Mouse (Mus musculus) adrenal gland (tissue): ENCODE data around the gene Dll4.

ENCODE experiments used
- intact Hi-C: fragments of 180-260 bp; cut with DNase I; formaldehyde crosslinking; loops from one replicate; pipeline ENCODE4 v1.15.1; 2025
- long read RNA-seq, 2 experiments: library from polyadenylated mRNA; unstranded; transcript quantifications; one replicate each; pipeline ENCODE4 v2.0.0; 2020; ENCODE audit warnings: borderline replicate concordance in 1 of 2; ENCODE audit not compliant: insufficient replicate concordance in 1 of 2

Gene Dll4
- long read RNA-seq, experiment 1, partial matches to known transcripts, result 0 of 2 reads
- long read RNA-seq, experiment 1, other reads (novel, unspliced or antisense), result 0 of 2 reads
- long read RNA-seq, experiment 2, partial matches to known transcripts, result 0 of 1 reads
- long read RNA-seq, experiment 2, other reads (novel, unspliced or antisense), result 0 of 1 reads

GRCm38 (mm10) chr2:119325568-119326143 is at the start of gene Dll4:
Gene Dll4 (plus strand): TSS chr2:119325784.
- intact Hi-C loops, result no loop called here

DNA sequence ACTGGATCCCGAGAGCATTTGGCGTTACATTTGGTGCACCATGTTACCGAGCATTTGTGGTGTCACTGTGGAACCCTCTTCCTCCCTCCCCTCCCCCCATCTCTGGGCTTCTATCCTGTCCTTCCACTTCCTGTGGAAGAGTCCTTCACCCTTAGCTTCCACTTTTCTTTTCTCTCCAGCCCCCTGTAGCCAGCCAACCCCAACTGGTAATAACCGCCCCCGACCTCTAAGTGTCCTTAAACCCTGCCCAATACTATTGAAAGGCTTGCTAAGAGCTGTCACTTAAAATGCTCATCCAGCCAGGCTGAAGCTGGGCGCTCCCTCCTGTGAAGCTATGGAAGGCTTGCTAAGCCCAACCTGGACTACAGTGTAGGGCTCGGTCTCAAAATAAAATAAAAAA is 48.7 kb upstream of the Dll4 start:
- intact Hi-C loops, result no loop called here

GRCm38 (mm10) chr2:119277810-119278209 is 47.8 kb upstream of the Dll4 start:
- intact Hi-C loops, result no loop called here

DNA sequence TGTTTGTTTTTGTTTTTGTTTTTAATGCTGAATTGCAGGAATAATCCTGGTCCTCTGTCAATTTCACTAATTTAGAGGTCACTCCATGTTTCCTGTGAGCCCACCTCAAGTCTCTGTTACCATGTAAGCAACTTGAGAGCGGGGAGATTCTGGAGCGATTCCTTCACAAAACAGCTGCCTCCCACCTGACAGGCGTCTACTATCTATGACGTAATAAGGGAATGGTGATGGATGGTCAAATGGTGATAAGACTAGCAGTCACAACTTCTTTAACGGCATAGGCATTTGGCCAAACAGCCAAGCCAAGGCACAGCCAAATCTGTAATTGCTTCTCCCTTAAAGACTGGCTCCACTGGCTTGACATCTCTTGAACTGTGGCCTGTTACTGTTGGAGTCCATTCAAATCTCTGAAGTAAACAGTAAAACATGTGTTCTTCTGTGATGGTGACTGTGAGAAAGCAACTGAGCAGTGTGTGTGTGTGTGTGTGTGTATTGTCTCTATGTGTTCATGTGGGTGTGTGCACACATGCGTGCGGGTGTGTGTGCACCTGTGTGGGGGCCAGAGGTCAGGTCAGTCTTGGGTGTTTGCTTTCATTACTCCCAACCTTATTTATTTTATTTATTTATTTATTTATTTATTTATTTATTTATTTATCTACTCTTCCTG is 43.6 kb upstream of the Dll4 start:
- intact Hi-C loops, result no loop called here

DNA sequence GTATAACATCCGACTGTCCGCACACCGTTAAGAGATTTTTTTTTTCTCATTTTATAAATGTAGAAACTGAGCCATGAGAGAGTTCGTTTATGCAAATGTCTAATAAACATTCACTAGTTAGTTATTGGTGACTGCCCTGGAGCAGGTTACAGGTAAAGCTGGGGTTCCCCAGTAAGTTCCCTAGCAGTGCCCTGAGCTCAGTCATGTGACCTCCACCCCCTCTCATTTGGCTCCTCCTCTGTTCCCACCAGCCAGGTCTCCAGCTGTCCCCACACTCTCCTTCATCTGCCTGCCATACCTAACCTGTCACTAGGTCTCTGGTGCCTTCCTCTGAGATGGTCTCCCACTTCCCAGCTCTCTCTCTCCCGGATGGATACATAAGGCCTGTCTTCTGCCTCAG is 38.2 kb upstream of the Dll4 start:
- intact Hi-C loops, result no loop called here

DNA sequence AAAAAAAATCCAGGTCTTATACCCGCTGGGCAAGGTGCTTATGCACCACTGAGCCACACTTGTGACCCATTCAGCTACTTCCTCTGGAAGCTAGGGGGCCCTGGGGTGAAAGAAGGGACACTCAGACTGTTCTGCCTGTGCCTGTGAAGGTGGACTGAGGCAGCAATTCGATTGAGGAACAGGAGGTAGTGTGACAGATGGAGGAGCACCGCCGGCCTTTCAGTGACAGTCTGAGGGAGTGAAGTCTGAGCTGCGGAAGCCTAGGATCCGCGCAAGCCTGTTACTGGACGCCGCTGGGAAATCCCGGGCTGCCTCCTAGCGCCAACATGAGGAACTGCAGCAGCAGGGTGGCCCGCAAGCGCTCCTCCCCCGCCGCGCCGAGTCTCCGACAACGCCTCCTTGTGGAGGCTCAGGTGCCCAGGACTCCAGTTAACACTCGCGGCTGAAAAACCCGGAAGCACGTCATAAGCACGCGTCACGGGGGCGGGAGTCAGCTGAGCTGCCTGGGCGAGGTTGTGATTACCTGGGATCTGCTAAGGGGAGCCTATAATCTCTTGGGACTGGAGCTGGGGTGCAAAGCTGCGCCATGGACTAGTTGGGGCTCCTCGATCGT is 37.2 kb upstream of the Dll4 start, which contains the start of gene Vps18:
Vps18 (plus strand) TSS at position 471 of the 613 bp plus-strand sequence.
- intact Hi-C loops, result loop anchor here (1.0 kb wide), 1 partner anchor 37 kb away; no protein-coding TSS in a partner anchor

DNA sequence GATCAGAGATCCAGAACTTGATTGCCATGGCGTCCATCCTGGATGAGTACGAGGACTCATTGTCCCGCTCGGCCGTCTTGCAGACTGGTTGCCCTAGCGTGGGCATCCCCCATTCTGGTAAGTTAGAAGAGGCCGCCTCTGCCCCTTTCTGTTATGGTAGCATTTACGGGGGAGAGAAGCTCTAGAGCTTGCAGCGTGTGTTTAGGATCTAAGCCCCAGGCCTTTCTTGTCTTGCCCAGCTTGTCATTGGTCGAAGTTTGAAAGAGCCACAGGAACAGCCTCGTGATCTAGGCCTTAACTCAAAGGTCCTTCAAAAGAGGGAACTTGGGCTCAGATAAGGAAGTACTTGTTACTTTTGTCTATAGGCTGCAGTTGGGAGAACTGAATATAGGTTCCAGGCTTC is 36.6 kb upstream of the Dll4 start:
- intact Hi-C loops, result no loop called here

DNA sequence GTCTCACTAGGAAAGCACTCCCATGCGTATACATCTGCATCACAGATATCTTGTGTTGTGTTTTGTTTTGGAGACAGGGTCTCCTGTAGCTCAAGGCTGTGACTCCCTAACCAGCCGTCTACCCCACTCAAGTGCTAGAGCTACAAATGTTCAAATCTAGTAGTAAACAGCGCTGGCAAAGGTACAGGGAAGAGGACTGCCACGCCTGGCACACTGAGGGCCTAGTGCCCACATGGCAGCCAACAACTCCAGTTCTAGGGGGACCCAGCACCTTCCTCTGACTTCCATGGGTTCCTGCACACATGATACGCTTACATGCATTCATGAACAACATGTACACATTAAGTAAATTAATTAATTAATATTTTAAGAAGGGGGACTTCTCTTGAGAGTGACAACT is 33.3 kb upstream of the Dll4 start:
- intact Hi-C loops, result loop anchor here (10.0 kb wide), 1 partner anchor 223 kb away; no protein-coding TSS in a partner anchor

- intact Hi-C loops, result loop anchor here (10.0 kb wide), 1 partner anchor 222 kb away; no protein-coding TSS in a partner anchor
Observed at GRCm38 (mm10) chr2:119292852-119293251, 32.7 kb upstream of the Dll4 start.

GRCm38 (mm10) chr2:119293311-119293710 is 32.3 kb upstream of the Dll4 start:
- intact Hi-C loops, result loop anchor here (10.0 kb wide), 1 partner anchor 221 kb away; no protein-coding TSS in a partner anchor

- intact Hi-C loops, result loop anchor here (10.0 kb wide), 1 partner anchor 221 kb away; no protein-coding TSS in a partner anchor
Observed at GRCm38 (mm10) chr2:119293776-119294390, 31.7 kb upstream of the Dll4 start.

DNA sequence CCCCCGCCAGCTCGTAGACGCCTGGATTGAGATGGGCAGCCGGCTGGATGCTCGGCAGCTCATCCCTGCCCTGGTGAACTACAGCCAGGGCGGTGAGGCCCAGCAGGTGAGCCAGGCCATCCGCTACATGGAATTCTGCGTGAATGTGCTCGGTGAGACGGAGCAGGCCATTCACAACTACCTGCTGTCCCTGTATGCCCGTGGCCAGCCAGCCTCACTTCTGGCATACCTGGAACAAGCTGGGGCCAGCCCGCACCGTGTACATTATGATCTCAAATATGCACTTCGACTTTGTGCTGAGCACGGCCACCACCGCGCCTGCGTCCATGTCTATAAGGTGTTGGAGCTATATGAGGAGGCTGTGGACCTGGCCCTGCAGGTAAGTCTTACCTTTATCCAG is 31.2 kb upstream of the Dll4 start:
- intact Hi-C loops, result loop anchor here (10.0 kb wide), 1 partner anchor 220 kb away; no protein-coding TSS in a partner anchor

- intact Hi-C loops, result loop anchor here (5.0 to 10.0 kb wide), 2 partner anchors 41 to 218 kb away; no protein-coding TSS in a partner anchor
Observed at GRCm38 (mm10) chr2:119296756-119297155, 28.8 kb upstream of the Dll4 start.

- intact Hi-C loops, result loop anchor here (5.0 to 10.0 kb wide), 2 partner anchors 40 to 217 kb away; no protein-coding TSS in a partner anchor
Observed at GRCm38 (mm10) chr2:119297506-119297905, 28.1 kb upstream of the Dll4 start.

GRCm38 (mm10) chr2:119298330-119298729 is 27.3 kb upstream of the Dll4 start:
- intact Hi-C loops, result loop anchor here (2.0 to 10.0 kb wide), 3 partner anchors 39 to 216 kb away; no protein-coding TSS in a partner anchor

GRCm38 (mm10) chr2:119298839-119299238 is 26.7 kb upstream of the Dll4 start:
- intact Hi-C loops, result loop anchor here (2.0 to 10.0 kb wide), 3 partner anchors 38 to 216 kb away; no protein-coding TSS in a partner anchor

DNA sequence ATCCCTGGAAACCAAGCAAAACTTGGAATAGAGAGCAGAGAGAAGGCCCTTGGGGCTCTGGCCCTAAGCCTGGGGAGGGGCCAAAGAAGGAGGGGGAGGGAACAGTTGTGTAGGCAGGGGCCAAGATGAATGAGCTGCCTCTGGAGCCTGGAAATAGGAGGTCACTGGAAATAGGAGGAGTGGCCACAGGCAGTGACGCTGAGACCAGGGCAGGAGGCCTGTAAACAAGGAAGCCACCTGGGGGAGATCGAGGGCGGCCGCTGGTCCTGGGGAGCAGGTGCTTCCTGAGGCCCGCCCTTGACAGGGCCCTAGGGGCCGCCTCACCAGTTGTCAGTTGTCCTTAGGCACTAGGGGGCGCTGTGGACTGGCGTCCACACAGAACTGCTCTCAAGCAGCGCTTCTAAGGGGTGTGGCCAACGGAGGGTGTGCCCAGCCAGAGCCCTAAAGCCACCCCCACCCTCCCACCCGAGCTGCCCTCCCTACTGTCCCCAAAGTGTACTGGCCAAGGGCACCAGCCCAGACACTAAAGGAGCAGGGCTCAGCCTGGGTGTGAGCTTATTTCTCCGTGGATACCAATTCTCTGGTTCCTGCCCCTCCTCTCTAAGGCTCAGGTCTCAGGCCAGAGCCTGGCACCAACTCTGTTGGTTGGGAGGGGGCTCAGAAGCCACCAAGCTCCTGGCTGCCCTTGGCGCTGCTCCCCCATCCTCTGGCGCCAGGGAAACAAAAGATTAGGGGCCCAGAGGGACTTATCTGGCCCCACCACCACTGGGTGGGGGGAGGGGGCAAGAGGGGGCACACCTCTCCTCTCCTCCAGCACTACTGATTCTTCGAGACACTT is 25.4 kb upstream of the Dll4 start:
- intact Hi-C loops, result loop anchor here (2.0 to 10.0 kb wide), 4 partner anchors 37 to 215 kb away; no protein-coding TSS in a partner anchor

DNA sequence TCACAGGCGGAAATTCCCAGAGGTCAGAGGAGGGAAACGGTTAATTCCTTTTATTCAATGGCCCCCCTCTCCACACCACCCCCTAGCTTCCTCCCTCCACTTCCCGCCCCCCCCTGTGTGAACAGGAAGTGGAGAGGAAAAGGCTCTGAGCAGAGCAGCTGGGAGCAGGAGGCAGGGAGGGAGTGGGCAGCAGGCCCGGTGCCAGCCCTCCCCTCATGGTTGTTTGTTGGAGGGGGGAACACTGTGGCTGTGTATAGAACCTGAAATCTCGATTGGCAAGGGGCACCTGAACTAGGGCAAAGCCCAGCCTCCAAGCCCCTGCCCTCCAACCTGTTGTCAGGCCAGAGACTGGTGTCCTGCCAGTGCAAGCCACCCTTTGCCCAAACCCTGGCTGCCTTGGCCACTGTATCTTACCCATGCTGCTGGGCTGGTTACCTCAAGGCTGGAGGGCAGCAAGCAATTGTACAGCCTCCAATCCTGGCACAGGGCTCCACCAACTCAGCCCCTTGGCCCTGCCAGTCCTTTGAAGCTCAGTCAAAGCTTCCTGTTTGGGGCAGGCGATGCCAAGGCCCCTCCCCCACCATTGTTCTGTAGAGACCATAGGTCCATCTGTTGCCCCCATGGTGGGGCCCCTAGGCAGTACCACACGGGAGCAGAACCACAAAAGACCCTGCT is 24.6 kb upstream of the Dll4 start:
- intact Hi-C loops, result loop anchor here (5.0 kb wide), 1 partner anchor 136 kb away; no protein-coding TSS in a partner anchor

DNA sequence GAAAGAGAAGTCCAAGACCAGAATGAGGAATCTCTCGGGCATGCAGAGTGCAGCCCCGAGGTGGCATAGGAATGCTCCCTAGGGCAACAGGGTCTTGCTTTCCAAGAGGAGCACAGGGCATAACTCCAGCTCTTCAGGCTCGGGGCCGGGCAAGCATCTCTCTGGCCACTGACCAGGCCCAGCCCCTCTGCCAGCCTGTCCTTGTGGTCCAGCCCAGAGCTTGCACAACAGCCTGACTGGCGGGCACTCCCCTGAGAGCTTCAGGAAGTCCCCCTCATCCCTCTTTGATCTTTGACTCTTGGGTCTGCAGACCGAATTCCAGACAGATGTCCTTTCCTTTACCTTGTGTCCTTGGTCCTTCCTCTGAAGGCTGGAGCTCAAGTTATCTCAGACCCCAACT is 22.7 kb upstream of the Dll4 start:
- intact Hi-C loops, result loop anchor here (5.0 kb wide), 1 partner anchor 134 kb away; no protein-coding TSS in a partner anchor
